Mouse (Mus musculus): ENCODE measurements around the gene Zfp553. TPM values are rescaled to one million over a fixed set of nuclear protein-coding genes. Genes with fewer than 3 reads are reported as not detected.
A peak's percentile ranks its signal among the peaks of the same experiment; 100 is the strongest.

The Zfp553 gene
- polyA plus RNA-seq, 1 experiment from 2014 or later = 25.3 TPM

DNA sequence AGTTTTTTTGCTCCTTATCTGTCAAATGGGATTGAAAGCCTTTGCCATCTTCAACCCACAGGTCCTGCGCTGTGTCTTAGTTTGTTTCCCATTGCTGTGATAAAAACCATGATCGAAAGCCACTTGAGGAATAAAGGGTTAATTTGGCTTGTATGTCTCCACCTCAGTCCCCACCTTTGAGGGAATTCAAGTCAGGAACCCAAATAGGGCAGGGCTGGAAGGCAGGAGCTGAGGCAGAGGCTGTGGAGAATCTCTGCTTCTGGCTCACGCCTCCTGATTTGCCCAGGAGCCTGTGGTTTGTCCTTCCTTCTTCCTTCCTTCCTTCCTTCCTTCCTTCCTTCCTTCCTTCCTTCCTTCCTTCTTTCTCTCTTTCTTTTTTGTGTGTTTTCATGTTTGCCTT lies 9.8 kb upstream of the Zfp553 start:
- whole genome bisulfite sequencing = 91% methylated on average over 3 of the region's 3 CpGs
- no peak overlapping the region for H3K9ac ChIP-seq
- no peak overlapping the region for H3K4me2 ChIP-seq
- H3K36me3 ChIP-seq = no peaks in the 10 kb centered on the region
- H3K4me3 ChIP-seq = no peak overlapping the region
- no peaks in the 10 kb centered on the region for H3K27me3 ChIP-seq (replicated peaks)
- H3K9me3 ChIP-seq (replicated peaks) = no peaks in the 10 kb centered on the region
- H3K4me1 ChIP-seq (replicated peaks) = peaks cover 9% of the 10 kb centered on the region
- no peak overlapping the region for H3K27ac ChIP-seq (ENCODE audit: poor library complexity, severe bottlenecking)
- ATAC-seq (ENCODE audit: insufficient number of reproducible peaks, low FRiP score) = no peak

DNA sequence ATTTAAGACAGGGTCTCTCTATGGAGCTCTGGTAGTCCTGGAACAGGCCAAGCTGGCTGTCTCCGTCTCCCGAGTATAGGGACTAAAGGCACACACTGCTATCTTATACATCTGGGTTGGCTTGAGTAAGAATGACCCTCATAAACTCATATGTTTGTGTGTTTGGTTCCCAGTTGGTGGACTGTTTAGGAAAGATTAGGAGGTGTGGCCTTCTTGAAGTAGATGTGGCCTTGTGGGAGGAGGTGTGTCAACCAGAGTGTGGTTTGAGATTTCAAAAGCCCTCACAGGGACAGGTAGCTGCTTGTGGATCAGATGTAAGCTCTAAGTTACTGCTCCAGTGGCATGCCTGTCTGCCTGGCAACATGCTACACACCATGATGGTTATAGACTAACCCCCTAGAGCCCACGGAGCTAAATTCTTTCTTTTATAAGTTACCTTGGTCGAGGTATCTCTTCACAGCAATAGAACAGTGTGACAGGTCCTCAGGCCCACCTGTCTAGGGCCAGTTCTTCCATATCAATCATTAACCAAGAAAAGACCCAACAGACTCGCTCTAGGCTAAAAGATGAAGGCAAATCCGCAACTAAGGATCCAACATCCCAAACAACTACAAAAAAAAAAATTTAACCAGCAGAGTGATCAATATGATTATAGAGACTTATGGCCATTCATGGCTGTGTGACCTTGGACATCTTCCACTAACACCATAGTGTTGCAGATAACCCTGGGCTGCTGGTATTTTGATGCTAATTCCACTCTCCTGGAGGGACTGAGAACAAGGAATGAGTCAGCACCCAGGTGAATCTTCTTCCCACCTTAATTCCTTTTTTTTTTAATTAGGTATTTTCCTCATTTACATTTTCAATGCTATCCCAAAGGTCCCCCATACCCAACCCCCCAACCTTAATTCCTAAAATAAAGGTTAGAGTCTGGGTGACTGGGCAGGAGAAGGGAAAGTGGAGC lies 9.1 kb upstream of the Zfp553 start:
- Histone ChIP-seq H3K27ac (ENCODE audit: poor library complexity, severe bottlenecking) (no peak overlapping the region), H3K9ac (no peak overlapping the region), H3K9me3 (replicated peaks) (no peaks in the 10 kb centered on the region), H3K4me1 (replicated peaks) (peaks cover 3% of the 10 kb centered on the region; the same call in 1 of the 2 replicates), H3K27me3 (replicated peaks) (no peaks in the 10 kb centered on the region), H3K36me3 (no peaks in the 10 kb centered on the region), H3K4me2 (no peak overlapping the region), H3K4me3 (no peak overlapping the region)
- 74% methylated on average over 6 of the region's 6 CpGs for WGBS
- ATAC-seq (ENCODE audit: insufficient number of reproducible peaks, low FRiP score) = 0 out of 2 replicates have a peak, but pooled peaks have one; percentile 36

DNA sequence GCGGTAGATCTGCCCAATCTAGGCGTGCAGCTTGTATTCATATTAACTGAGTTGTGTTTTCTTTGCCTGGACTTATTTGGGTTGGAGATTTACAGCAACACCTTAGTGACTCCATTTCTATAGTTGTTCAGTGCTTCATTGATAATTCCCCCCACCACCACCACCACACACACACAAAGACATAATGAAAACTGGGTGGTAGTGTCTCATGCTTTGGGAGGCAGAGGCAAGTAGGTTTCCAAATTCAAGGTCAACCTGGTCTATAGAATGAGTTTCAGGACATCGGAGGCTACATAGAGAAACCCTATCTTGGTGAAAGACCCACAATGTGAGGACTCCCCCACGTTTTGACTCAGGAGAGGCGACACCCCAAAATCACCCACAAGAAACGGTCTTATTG lies 8.2 kb upstream of the Zfp553 start:
- 84% methylated on average over 6 of the region's 6 CpGs for WGBS
- H3K4me1 ChIP-seq (replicated peaks) = peaks cover 6% of the 10 kb centered on the region
- no peak overlapping the region for H3K4me3 ChIP-seq
- no peaks in the 10 kb centered on the region for H3K27me3 ChIP-seq (replicated peaks)
- no peak for ATAC-seq (ENCODE audit: insufficient number of reproducible peaks, low FRiP score)
- H3K27ac ChIP-seq (ENCODE audit: poor library complexity, severe bottlenecking) = no peak overlapping the region
- no peaks in the 10 kb centered on the region for H3K9me3 ChIP-seq (replicated peaks)
- H3K9ac ChIP-seq = no peak overlapping the region
- peaks cover 5% of the 10 kb centered on the region for H3K36me3 ChIP-seq
- H3K4me2 ChIP-seq = no peak overlapping the region

DNA sequence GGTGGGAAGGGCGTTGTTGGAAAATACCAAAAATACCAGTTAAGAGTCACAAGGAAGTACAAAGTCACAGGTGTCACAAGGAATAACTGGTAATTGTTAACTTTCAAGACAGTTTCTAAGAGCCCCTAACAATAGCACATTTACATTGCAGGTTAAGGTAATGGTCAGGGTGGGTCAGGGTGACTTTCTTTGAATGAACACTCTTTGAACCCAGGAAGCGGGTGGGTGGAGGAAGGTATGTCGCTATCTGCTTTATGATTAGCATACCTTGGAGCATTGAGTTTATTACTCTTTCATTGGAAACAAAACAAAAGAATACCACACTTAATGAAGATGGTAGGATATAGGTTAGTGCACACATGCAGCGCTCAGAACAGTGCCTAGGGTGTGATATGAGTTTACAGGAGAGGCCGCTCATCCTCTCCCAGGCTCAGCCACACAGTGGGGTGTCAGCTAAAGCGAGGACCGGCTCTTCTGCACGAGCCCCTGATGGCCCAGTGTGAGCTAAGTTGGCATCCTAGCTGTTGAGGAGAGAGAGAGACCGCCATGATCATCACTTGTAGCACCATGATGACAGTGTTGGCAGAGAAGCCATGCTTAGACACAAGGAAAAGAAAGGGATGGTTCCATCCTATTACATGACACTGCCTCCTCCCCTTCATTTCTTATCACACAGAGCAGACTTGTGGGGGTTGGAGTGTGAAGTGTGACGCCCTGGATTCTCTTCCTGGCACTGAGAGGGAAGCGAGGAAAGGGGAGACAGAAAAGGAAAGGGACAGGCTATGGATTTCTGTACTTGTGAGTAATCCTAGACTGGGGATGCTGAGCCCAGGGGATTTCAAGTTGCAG lies 7.5 kb upstream of the Zfp553 start:
- no peak overlapping the region; the same call in 1 of the 2 replicates for H3K4me2 ChIP-seq
- no peak overlapping the region for H3K9ac ChIP-seq
- peaks cover 9% of the 10 kb centered on the region for H3K36me3 ChIP-seq
- no peaks in the 10 kb centered on the region for H3K9me3 ChIP-seq (replicated peaks)
- H3K4me3 ChIP-seq = no peak overlapping the region
- no peak overlapping the region for H3K27ac ChIP-seq (ENCODE audit: poor library complexity, severe bottlenecking)
- H3K4me1 ChIP-seq (replicated peaks) = peaks cover 13% of the 10 kb centered on the region
- no peaks in the 10 kb centered on the region for H3K27me3 ChIP-seq (replicated peaks)
- peak; percentile 76 for ATAC-seq (ENCODE audit: insufficient number of reproducible peaks, low FRiP score)
- 62% methylated on average over 11 of the region's 11 CpGs for WGBS

DNA sequence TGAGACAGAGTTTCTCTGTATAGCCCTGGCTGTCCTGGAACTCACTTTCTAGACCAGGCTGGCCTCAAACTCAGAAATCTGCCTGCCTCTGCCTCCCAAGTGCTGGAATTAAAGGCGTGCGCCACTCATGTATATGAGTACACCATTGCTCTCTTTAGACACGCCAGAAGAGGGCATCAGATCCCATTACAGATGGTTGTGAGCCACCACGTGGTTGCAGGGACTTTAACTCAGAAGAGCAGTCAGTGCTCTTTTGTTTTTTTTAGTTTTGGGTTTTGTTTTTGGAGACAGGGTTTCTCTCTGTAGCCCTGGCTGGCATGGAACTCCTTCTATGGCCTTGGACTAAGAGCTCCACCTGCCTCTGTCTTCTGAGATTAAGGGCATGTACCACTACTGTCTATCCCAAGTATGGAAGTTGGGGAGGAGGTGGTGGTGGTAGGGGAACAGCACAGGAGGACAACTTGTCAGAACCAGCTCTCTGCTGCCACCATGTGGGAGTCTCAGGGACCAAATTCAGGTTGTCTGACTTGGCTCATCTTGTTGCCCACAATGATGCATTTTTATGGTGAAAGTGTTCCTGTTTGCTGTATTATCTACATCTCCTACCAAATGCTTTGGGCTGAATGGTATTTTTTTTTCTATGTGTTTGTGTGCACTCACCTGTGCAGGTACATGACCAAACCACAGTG lies 4.1 kb upstream of the Zfp553 start:
- no peak for ATAC-seq (ENCODE audit: insufficient number of reproducible peaks, low FRiP score)
- Histone ChIP-seq H3K27me3 (replicated peaks) (no peaks in the 10 kb centered on the region), H3K9me3 (replicated peaks) (no peaks in the 10 kb centered on the region), H3K4me2 (no peak overlapping the region), H3K4me1 (replicated peaks) (peaks cover 24% of the 10 kb centered on the region), H3K9ac (no peak overlapping the region), H3K4me3 (no peak overlapping the region), H3K36me3 (peaks cover 18% of the 10 kb centered on the region), H3K27ac (ENCODE audit: poor library complexity, severe bottlenecking) (no peak overlapping the region)
- WGBS = 61% methylated on average over 4 of the region's 4 CpGs

DNA sequence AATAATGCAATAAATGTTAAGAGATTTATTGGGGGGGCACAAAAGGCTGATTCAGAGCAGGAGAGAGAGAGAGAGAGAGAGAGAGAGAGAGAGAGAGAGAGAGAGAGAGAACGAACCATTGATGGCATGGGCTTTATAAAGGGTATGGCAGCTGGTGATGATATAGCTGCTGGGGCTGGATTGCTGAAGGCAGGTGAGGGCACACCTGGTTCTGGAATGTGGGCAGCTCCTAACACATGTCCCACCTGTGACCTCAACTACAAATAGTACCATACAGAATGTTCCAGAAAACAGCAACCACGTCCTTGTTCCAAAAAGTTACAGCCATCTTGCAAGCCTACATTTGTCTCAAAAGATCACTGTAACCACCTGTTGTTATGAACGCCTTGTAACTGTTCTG lies 1.5 kb upstream of the Zfp553 start:
- 71% methylated on average over 3 of the region's 3 CpGs for WGBS

DNA sequence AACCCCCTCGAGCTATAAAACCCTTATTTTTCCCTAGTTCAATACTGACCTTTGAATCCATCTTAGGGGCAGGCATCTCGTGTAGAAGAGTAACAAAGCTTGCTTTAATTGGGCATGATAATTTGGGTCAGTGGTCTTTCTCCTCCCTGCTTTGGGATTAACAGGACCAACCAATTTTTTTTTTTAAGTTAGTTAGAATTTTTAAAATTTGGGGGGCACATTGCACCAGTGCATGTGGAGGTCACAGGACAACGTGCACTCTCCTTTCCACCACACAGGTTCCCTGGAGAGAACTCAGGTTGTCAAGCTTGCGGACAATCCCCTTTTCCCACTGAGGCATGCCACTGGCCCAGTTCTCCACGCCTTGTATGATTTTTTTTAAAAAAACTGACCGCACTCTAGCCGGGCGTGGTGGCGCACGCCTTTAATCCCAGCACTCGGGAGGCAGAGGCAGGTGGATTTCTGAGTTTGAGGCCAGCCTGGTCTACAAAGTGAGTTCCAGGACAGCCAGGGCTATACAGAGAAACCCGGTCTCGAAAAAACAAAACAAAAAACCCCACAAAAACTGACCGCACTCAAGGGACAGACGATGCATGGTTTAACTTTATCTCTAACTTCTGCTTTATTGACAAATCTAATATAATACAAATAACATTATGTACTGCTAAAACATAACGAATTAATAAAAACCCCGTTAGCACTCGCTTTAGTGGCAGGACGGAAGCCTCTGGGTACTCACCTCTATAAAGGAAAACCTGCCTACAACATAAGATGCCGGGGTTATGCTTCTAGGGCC lies 837 bp upstream of the Zfp553 start:
- 8% methylated on average over 20 of the region's 20 CpGs for WGBS
- no peaks in the 10 kb centered on the region for H3K27me3 ChIP-seq (replicated peaks)
- H3K4me2 ChIP-seq = peak overlapping the region; percentile 76
- H3K4me3 ChIP-seq = peak overlapping the region; percentile 71
- H3K9ac ChIP-seq = peak overlapping the region; percentile 90
- no peaks in the 10 kb centered on the region for H3K9me3 ChIP-seq (replicated peaks)
- H3K27ac ChIP-seq (ENCODE audit: poor library complexity, severe bottlenecking) = peak overlapping the region; percentile 97
- ATAC-seq (ENCODE audit: insufficient number of reproducible peaks, low FRiP score) = no peak
- peaks cover 42% of the 10 kb centered on the region for H3K36me3 ChIP-seq
- H3K4me1 ChIP-seq (replicated peaks) = peaks cover 32% of the 10 kb centered on the region

More for the DNA sequence above, 1.5 kb upstream of the Zfp553 start:
- Histone ChIP-seq H3K9me3 (replicated peaks) (no peaks in the 10 kb centered on the region), H3K27me3 (replicated peaks) (no peaks in the 10 kb centered on the region), H3K4me1 (replicated peaks) (peaks cover 32% of the 10 kb centered on the region), H3K4me3 (peak overlapping the region; percentile 71), H3K4me2 (peak overlapping the region; percentile 76), H3K36me3 (peaks cover 36% of the 10 kb centered on the region), H3K27ac (ENCODE audit: poor library complexity, severe bottlenecking) (peak overlapping the region; percentile 97; the same call in 1 of the 2 replicates), H3K9ac (peak overlapping the region; percentile 90)
- no peak for ATAC-seq (ENCODE audit: insufficient number of reproducible peaks, low FRiP score)

DNA sequence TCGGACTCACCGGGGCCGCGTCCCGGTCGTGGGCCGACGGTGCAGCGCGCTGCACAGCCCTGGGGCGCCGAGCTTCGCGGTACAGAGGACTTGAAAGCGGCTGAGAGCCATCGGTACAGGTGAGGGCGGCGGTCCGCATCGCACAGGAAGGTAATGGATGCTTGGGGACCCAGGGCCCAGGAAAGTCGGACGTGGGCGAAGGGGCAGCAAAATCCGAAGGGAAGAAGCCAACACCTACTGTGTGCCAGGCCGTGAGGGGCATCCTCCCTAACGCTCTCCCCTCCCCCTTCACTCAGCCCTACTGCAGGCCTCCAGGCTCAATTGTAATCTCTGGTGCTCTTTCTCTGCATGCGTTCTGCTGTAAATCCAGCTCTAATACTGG lies 498 bp downstream of the Zfp553 start:
- peak overlapping the region; percentile 90 for H3K9ac ChIP-seq
- peak; percentile 52 for ATAC-seq (ENCODE audit: insufficient number of reproducible peaks, low FRiP score)
- peak overlapping the region; percentile 71 for H3K4me3 ChIP-seq
- H3K4me1 ChIP-seq (replicated peaks) = peaks cover 32% of the 10 kb centered on the region
- H3K9me3 ChIP-seq (replicated peaks) = no peaks in the 10 kb centered on the region
- WGBS = under 1% methylated on average over 27 of the region's 27 CpGs
- H3K36me3 ChIP-seq = peaks cover 55% of the 10 kb centered on the region
- no peaks in the 10 kb centered on the region for H3K27me3 ChIP-seq (replicated peaks)
- H3K27ac ChIP-seq (ENCODE audit: poor library complexity, severe bottlenecking) = peak overlapping the region; percentile 97
- H3K4me2 ChIP-seq = peak overlapping the region; percentile 76

DNA sequence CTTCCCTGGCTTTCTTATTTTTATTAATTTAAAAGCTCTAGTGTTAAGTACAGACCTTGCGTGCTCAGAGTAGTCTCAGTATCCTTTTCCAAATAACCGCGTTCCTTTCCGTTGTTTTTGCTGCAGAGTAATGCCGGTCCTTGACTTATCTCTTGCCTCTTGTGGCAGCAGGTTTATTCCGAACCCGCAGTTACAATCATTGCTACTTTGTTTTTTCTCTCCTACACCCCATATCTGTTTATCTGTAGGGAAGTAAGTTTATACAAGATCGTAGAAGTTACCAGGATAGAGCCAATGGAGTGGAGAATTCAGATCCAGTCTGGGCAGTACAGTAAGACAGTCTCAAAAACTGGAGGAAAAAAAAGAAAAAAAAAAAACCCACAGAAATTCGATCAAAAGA lies 904 bp downstream of the Zfp553 start:
- H3K27ac ChIP-seq (ENCODE audit: poor library complexity, severe bottlenecking) = peak overlapping the region; percentile 97; the same call in 1 of the 2 replicates
- peaks cover 60% of the 10 kb centered on the region for H3K36me3 ChIP-seq
- H3K27me3 ChIP-seq (replicated peaks) = no peaks in the 10 kb centered on the region
- peak overlapping the region; percentile 76 for H3K4me2 ChIP-seq
- H3K4me3 ChIP-seq = peak overlapping the region; percentile 71
- H3K9ac ChIP-seq = peak overlapping the region; percentile 90
- 2% methylated on average over 9 of the region's 9 CpGs for WGBS
- peaks cover 32% of the 10 kb centered on the region for H3K4me1 ChIP-seq (replicated peaks)
- ATAC-seq (ENCODE audit: insufficient number of reproducible peaks, low FRiP score) = no peak
- no peaks in the 10 kb centered on the region for H3K9me3 ChIP-seq (replicated peaks)

DNA sequence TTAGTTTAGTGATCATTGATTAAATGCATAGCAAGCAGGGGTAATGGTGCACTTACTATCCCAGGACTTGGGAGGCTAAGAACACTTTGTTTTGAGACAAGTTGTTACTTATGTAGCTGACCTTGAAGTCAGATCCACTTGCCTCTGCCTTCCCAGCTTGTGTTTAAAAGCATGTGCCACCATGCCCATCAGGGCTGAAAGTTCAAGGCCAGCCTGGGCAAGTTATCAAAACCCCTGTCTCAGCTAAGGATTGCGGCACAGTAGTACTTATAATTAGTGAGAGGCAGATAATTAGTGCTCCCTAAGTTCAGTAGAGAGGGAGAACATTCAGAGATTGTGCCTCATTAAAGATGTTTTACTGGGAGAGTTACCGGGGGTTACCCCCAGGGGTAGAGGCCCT lies 1.9 kb downstream of the Zfp553 start:
- Histone ChIP-seq H3K4me2 (0 out of 2 replicates have a peak overlapping the region, but pooled peaks have one; percentile 4), H3K27ac (ENCODE audit: poor library complexity, severe bottlenecking) (no peak overlapping the region), H3K4me3 (no peak overlapping the region), H3K4me1 (replicated peaks) (peaks cover 27% of the 10 kb centered on the region), H3K27me3 (replicated peaks) (no peaks in the 10 kb centered on the region), H3K9me3 (replicated peaks) (no peaks in the 10 kb centered on the region), H3K36me3 (peaks cover 57% of the 10 kb centered on the region), H3K9ac (peak overlapping the region; percentile 51; the same call in 1 of the 2 replicates)
- WGBS = 94% methylated on average over 2 of the region's 2 CpGs
- ATAC-seq (ENCODE audit: insufficient number of reproducible peaks, low FRiP score) = no peak

All from heart, embryonic 12.5 days (tissue).